Mouse (Mus musculus) mouse trophoblast stem cell (cell line): ENCODE measurements around the gene Kpnb1.
"Not testable (repeated sequence)": the region's sequence is repeated elsewhere in the genome, so short reads cannot be mapped to it uniquely, and the experiment has no call there.

Experiments used
- in situ Hi-C, 2 experiments: fragments of 300-500 bp; cut with MseI, MboI; formaldehyde crosslinking; loops; 2 replicates in 1 of 2; 3 replicates in 1 of 2; pipeline ENCODE4 v1.15.1; 2025

The Kpnb1 gene

DNA sequence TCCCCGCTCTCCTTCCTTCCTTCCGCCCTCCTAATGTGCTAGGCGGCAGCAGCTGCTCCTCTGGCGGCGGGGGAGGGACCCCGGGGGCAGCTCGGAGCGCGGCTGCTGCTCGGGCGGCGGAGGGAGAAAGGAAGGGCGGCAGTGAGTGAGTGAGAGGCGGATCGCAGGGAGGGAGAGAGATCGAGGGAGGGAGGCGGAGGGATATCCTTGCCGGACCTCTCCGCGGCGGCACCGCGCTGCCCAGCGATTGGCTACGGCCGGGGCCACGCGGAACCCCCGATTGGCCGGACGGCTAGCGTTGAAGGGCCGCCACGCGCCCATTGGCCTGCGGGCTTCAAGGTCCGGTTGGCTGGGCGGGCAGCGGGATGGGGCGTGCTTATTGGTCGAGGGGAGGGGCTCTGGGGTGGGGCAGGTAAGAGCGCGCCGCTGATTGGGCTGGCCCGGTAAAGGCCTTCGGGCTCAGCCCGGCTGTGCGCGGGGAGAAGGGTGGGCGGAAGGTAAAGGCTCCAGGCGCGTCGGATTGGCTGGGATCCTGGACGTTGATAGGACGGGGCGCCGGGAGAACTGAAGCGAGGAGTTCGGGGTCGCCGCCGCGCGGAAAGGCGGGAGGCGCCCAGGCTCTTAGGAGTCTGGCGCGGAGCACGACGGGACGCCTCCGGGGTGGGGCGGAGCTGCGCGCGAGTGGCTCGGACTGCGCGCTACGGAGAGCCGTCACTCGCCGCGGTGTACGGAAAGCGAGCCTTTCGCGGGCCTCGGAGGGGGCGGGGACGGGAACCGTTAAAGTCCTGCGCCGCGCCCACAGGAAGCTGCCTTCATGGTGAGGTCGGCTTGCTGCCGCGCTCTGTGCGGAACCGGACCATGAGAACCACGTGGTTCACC, at the start of gene Kpnb1:
TSS of gene Kpnb1 (minus strand) at position 118 of the 879 bp plus-strand sequence.
- in situ Hi-C loops: no loop called here

DNA sequence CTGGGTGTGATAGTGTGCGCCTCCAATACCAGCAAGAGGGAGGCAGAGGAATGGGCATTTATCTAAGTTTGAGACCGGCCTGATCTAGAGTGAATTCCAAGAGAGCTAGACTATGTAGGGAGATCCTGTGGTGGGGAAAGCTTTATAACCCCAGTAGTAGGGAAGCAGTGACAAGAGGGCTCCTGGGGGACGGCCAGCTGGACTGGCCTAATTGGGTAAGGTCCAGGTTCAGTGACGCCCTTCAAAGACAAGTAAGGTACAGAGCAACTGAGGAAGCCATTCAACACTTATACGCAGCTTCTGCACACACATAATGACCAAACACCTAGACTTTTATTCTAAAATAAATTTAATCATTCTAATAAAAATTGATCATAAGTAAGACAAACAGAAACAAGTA, 44.8 kb upstream of the Kpnb1 start:
- in situ Hi-C loops: no loop called here

DNA sequence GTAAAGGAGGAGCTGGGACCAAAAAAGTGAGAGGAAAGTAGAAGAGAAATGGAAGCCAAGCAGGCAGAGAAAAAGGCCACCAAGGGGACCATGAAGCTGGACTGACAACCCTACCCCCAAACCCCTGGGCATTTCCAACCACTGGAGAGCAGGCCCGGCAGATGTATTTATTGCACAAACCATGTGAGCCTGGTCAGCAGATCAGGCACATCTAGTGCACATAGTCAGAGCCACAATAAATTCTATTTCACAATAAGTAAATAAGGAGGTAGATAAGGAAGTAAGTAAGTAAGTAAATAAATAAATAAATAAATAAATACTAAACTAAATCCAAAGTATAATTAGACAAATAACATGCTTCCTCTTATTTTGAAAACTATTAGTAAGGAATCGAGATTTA, 41.7 kb upstream of the Kpnb1 start:
- in situ Hi-C loops: no loop called here

DNA sequence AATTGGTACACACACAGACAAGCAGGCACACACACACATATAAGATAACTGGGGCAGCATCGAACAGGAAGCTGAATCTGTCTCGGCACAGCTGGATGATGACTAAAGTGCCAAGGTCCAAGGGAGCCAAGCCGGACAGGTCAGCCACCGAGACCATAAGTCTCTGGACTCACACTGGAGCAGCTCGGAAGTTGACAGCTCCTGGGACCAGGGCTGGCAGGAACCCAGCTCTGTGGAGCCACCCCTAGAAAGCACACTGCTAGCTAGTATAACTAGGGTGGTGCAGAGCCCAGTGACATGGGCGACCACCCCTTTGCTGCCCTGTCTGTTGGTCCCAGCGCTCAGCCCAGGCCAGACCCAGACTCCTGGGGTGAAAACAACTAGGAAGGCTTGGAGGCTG, 41.3 kb upstream of the Kpnb1 start:
- in situ Hi-C loops: no loop called here

DNA sequence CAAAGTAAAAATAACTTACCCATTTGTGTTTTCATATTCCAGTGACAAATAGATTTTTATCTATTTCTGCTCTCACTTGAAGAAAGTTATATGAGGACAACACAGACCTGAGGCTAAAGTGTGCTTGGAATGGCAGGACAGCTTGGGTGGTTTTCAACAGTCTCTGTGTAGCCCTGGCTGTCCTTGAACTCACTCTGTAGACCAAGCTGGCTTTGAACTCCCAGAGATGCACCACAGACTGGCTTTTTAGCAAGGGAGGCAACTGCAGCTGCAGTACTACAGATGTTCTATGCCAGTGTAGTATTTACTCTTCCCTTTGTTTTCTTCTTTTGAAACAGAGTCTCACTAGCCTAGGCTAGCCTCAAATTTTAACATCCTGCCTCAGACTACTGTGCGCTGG, 38.5 kb upstream of the Kpnb1 start:
- in situ Hi-C loops: no loop called here

DNA sequence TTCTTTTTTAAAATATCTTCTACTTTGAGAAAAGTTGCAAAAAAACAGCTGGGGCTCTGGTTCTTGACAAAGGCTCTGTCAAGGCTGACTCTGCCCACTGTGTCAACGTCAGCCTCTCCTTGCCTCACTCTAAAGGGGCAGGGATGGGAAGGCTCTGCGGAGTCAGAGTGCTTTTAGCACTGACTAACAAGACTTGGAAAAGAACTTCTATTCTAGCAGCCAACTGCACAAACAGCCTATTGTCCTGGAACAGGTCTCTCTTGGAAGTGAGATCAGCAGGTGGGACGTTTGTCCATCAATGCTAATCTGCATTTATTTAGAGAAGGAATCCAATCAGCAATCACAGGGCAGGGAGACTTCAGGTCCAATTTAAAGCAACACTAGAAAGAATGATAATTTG, 35.8 kb upstream of the Kpnb1 start:
- in situ Hi-C loops: no loop called here

DNA sequence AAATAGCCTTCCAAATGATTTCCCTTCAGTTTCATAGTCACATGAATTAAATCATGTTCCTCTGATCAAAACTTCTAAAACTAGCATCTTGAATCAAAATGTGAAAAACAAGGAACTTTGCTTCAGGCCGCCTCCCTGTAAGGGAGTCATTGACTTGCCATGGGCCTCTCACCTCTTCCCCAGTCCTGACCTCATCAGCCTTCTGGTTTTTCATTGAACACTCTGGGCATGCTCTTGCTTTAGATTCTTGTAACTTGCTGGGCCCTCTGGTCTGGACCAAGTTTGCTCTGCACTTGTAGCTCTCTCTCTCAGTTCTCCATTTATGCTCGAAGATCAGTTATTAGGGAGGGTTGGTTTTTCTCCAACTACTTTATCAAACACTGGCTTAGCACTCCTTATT, 33.9 kb upstream of the Kpnb1 start:
- in situ Hi-C loops: no loop called here

DNA sequence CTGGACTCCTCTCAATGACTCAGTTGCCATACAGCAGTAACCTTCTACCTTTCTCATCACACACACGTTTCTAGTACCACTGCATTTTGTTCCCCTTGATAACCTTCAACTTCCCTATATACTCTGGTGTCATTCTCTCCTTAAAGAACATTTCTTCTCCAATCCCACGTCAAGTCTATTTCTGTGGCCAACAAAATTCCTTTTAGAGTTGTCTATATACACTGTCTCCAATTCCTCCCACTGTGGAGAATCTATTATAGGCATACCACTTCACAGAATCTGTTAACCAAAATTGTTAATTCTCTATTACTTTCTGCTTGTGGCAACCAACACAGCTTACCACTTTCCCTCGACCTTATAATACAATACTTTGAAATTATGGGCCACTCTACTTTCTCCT, 32.5 kb upstream of the Kpnb1 start:
- in situ Hi-C loops: no loop called here

DNA sequence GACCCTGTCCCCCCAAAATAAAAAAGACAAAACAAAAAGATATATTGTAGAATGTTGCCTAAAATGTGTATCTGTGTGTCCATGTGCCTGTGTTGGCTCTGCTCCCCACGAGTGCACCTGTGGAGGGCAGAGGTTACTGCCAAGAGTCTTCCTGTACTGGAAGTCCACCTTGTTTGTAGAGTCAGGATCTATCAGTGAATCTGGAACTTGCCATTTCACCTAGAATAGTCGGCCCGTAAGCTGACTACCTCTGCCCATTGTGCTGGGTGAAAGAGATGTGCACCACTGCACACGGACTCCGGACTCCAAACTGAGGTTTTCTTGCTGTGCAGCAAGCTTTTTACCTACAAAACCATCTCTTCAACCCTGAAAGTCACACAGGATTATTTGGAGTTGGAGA, 26.7 kb upstream of the Kpnb1 start:
- in situ Hi-C loops: no loop called here

DNA sequence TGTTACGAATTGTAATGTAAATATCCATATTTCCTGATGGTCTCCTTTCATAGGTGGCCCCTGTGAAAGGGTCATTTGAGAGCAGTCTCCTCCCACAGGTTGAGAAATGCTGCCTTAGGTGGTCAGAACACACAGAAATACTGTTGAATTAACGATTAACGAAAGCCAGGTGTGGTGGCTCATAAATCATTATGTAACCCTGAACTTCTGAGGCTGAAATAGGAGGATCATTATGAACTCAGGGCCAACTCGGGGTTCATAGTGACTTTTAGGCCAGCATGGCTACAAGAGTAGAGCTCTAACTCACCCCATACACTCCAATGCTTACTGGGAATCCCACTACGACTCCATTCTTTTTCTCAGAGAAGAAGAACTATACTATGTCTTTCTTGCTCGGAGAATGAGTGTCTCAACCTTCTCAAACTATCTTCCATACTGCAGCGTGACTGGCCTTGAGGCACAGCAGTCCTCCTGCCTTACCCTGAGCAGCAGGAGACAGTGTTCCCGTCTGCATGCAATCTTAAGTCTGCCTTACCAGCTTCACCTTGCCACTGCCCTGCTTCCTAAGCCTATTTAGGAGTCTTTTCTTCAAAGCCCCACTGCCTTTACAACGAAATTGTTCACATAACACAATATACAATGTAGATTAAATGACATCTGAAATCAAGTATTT, 23.2 kb upstream of the Kpnb1 start:
- in situ Hi-C loops: no loop called here

DNA sequence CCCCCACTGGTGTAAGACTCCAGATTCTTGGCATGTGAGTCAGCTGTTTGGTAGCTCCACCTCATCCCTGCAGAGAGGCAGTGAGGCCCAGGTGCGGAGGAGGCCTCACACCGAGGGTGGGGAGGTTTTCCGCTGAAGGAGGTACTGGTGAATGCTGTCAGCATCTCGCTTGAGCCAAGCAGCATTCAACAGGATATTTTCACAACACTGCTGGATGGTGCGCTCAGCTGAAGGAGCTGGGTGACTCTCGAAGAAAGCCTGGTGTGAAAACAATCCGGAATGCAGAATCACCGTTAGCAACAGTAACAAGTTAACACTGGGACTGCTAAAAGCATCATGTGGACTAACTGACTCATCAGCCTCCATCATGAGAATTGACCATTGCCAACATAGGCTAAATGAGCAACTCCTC, 19.3 kb upstream of the Kpnb1 start:
- in situ Hi-C loops: no loop called here

DNA sequence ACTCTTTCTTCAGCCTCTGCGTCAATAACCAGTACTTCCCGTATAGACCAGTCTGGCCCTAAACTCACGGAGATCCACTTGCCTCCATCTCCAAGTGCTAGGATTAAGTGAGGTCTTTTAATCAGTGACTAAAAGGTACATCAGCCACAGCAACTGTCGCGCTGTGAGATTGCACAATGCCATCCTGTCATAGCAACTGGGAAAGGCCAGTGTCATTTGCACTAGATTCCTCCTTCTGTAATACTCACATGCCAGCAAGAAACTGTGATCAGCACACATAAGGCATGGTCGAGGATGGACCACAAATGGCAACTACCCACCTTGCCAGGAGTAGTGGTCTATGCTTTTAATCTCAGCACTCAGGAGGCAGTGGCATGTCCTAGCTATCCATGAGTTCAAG, 11.8 kb upstream of the Kpnb1 start:
- in situ Hi-C loops: no loop called here

DNA sequence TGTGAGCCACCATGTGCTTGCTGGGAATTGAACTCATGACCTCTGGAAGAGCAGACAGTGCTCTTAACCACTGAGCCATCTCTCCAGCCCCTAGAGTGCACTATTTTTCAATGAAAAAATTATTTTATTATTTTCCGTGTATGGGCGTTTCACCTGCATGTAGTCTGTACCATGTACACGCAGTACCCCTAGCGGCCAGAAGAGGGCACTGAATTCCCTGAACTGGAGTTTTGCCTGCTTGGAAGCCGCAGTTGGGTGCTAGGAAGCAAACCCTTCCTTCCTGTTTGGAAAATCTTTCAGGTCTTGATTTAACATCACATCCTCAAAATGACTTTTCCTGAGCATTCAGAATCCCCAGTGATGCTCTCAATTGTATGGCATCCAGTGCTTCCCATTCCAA, 10.9 kb upstream of the Kpnb1 start:
- in situ Hi-C loops: no loop called here

DNA sequence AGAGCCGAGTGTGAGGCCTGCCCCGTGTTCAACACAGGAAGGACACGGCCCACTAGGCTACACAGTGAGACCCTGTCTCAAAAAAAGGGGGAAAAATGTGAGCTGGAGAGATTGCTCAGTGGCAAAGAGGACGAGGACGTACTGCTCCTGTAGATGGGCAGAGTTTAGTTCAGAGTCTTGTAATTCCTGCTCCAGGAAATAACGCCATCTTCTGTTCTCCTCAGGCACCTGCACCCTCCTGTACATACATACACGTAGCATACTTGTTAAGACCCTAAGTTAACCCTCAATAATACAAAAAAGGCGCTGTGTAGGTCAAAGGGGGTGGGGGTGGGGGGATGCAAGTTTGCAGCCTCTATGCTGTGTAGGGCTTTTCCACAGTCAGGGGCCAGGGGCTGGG, 9.3 kb upstream of the Kpnb1 start:
- in situ Hi-C loops: no loop called here

DNA sequence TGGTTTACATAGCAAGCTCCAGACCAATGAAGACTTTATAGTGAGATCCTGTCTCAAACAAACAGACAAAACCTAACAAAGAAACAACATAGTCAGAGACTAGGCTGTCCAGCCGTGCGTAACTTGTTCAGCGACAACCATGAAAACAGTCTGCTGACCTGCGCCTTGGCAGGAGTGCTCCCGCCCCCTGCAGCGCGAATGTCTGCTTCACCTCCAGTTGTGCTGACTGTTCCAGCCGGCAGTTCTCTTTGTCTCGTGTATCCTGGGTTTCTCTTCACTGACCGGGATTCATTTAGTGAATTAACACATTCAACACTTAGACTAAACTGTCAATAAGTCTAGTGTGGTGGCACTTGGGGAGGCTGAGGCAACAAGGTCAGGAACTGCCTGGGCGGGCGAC, 8.9 kb upstream of the Kpnb1 start:
- in situ Hi-C loops: no loop called here

DNA sequence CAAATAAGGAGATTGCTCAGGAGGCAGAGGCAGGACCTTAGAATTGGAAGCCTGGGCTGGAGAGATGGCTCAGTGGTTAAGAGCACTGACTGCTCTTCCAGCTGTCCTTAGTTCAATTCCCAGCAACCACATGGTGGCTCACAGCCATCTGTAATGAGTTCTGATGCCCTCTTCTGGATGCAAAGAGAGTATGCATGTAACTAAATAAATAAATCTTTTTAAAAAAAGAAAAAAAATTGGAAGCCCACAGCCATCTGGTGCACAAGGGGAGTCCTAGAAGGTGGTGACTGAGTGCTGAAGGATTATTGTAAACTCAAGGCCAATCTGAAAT, 4.9 kb upstream of the Kpnb1 start:
- in situ Hi-C loops: no loop called here

DNA sequence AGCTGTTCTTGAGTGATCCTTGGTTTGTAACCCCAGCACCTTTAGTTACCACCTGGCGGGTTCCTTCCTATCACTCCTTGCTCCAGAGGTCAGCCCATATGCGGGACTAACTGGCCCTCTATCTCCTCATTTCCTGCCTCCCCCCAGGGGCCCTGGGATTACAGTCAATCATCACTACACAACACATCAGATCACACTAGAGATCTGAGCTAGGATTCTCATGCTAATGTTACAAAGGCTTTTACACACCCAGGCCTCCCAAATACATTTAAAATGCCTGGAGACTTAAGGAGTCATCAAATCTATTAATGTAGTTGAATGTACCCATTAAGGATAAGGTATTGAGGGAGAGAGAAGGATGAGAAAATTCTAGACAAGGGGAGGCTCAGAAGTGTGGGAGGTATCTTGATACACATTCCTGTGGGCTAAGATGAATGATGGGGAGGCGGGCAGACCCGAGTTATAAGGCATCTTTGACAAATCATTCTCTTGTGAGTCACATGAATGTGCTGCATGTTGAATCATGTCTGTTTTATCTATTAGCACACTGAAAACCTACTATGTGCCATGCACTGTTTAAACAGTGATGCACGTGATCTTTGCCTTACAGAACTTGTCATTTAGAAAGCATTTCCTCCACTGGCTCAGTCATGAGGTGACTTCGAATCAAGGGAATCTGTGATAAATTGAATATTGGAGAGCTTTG, 4.4 kb upstream of the Kpnb1 start:
- in situ Hi-C loops: no loop called here

DNA sequence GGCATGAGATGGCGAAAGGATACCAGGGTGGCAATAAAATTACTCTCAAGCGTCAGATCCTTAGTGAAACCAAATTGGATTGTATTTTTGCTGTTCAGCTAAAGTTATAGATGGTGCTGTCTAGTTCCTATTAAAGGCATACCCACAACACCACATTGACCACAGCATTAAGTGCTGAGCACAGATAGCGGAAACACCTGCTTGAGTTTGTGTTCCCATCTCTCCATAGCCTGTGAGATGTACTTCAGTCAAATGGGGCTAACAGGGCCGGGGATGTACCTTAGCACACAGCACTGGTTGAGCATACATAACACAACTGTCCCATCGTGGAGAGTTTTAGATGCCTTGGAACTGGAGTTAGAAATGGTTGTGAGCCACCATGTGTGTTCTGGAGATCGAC, 3.3 kb upstream of the Kpnb1 start:
- in situ Hi-C loops: no loop called here

DNA sequence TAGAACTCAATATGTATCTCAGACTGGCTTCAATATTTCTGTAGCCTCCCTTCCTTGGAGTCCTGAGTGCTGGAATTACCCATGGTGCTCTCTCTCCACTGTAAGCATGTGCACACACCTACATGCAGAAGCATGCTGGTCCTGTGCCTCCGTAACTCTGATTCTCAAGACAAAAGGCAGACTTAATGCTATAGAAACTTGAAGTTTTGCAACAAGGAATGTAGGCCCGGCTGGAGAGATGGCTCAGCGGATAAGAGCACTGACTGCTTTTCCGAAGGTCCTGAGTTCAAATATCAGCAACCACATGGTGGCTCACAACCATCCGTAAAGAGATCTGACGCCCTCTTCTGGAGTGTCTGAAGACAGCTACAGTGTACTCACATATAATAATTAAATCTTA, 2.0 kb upstream of the Kpnb1 start:
- in situ Hi-C loops: not testable (repeated sequence)

DNA sequence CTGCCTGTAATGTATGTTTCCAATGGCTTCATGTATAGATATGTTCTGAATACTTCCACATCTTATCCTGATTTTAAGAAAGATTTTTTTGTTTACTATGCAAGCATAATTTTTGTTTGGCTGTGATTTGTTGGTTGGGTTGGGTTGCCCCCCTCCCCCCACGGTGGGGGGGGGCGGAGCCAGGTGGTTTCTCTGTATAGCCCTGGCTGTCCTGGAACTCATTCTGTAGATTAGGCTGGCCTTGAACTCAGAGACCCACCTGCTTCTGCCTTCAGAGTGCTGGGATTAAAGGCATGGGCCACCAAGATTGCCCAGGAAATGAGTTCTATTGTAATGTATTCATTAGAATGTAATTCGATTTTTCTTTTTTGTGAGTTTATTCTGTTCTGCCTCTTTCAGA, 1.6 kb upstream of the Kpnb1 start:
- in situ Hi-C loops: no loop called here

DNA sequence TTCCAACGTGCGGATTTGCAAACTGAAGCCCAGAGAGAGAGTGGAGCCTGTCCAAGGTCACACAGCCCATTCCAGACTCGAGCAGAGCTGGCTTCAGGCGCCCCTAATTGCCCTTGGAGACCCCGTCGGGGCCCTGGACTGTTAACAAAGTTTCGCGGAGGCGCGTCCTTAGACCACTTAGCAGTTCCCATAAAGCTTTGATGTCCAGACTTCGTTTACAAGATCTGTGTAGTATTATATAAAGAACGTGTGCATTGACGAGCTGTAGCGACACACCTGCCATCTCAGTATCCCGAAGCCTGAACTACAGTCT, 918 bp upstream of the Kpnb1 start:
- in situ Hi-C loops: no loop called here

DNA sequence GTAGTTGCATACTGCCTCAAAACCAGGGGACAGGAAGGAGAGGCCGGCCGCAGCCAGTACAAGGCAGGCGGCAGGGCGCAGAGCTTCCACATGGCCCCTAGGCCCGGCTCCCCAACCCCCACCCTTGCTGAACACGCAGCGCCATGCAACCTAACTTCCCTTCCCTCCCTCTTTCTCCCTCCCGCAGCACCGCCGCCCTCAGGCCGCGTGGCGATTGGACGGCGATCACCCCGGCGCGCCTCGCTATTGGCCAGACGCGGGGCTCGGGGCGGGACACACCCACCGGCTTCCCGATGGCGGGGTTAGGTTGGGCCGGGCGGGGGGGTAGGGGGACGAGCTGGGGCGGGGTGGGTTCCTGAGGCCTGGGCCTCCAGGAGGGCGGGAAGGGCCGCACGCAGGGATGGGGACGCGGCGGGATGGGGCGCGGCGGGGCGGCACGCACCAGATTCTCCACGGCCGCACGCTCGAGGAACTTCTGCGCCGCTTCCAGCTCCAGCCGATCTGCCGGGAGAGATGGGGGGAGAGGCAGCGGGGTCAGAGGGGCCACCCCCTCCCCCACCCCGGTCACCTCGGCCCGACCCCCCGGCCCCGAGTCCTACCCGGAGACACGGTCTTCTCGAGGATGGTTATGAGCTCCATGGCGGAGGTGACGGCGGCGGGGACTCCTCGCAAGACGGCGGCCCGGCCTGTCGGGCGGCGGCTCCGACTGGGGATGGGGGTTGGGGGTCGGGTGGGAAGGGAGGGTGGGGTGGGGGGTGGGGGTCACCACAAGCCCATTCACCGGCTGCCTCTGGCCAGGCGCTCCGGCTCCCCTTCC, 526 bp downstream of the Kpnb1 start:
- in situ Hi-C loops: no loop called here
